Mouse (Mus musculus) C2C12 (cell line): Measurements from ENCODE around the gene Zfp982. TPM values are rescaled to one million over a fixed set of nuclear protein-coding genes. Genes with fewer than 3 reads are reported as not detected.
"Not testable (repeated sequence)": the region's sequence is repeated elsewhere in the genome, so short reads cannot be mapped to it uniquely, and the experiment has no call there.

Experiments
- H3K27me3 ChIP-seq: one replicate; pipeline ENCODE4 v1.6.1; 2011; ENCODE audit not compliant: control insufficient read depth, insufficient read depth, insufficient read length
- H3K36me3 ChIP-seq: one replicate; pipeline ENCODE4 v1.6.1; 2011; ENCODE audit not compliant: control insufficient read depth, insufficient read depth
- H3K4me3 ChIP-seq: one replicate; pipeline ENCODE4 v1.5.1; 2011; ENCODE audit warnings: mild to moderate bottlenecking, control low read depth; ENCODE audit not compliant: poor library complexity, insufficient read depth, severe bottlenecking
- H3K79me2 ChIP-seq: one replicate; pipeline ENCODE4 v1.6.1; 2011; ENCODE audit not compliant: control insufficient read depth, insufficient read depth
- H3K79me3 ChIP-seq: one replicate; pipeline ENCODE4 v1.6.1; 2011; ENCODE audit warnings: low read depth, control low read depth
- H3ac ChIP-seq: one replicate; pipeline ENCODE3; 2011; ENCODE audit warnings: low read depth; ENCODE audit not compliant: control insufficient read depth, insufficient read length
- CEBPB ChIP-seq: IDR thresholded peaks from one replicate; pipeline ENCODE4 v1.6.1; 2011; ENCODE audit warnings: low read depth, mild to moderate bottlenecking, control low read depth, moderate library complexity
- CTCF ChIP-seq: IDR thresholded peaks from one replicate; pipeline ENCODE4 v1.5.1; 2011; ENCODE audit not compliant: control insufficient read depth, insufficient read depth, insufficient read length
- FOSL1 ChIP-seq: IDR thresholded peaks from one replicate; pipeline ENCODE4 v1.8.0; 2011; ENCODE audit warnings: mild to moderate bottlenecking, low read length; ENCODE audit not compliant: poor library complexity, insufficient read depth, severe bottlenecking
- MAX ChIP-seq: IDR thresholded peaks from one replicate; pipeline ENCODE4 v1.6.1; 2011; ENCODE audit warnings: mild to moderate bottlenecking, control low read depth
- MYOD1 ChIP-seq: IDR thresholded peaks from one replicate; pipeline ENCODE4 v1.6.1; 2011; ENCODE audit warnings: low read depth; ENCODE audit not compliant: control insufficient read depth, insufficient read length
- MYOG ChIP-seq: IDR thresholded peaks from one replicate; pipeline ENCODE4 v1.6.1; 2011; ENCODE audit not compliant: control insufficient read depth, insufficient read length; ENCODE audit errors: extremely low read depth
- USF1 ChIP-seq: IDR thresholded peaks from one replicate; pipeline ENCODE4 v1.6.1; 2011; ENCODE audit warnings: low read depth, mild to moderate bottlenecking, control low read depth, moderate library complexity
- polyA plus RNA-seq: library from polyadenylated mRNA; unstranded; fragments of >200 nt; fragmentation: generic; extraction: Trizol; gene quantifications from one replicate; pipeline ENCODE4 v1.2.1, GENCODE M21; 2012; ENCODE audit warnings: missing spikeins

Zfp982 gene
- polyA plus RNA-seq, 1 experiment, result 0.04 TPM

- TF ChIP-seq CEBPB, result no peak
- TF ChIP-seq MYOD1, result no peak
- TF ChIP-seq USF1, result no peak
- TF ChIP-seq FOSL1, result no peak
- TF ChIP-seq MYOG, result no peak
- no peak for TF ChIP-seq CTCF
- Histone ChIP-seq H3K4me3 (no peak overlapping the region), H3ac (no peak overlapping the region), H3K27me3 (no peaks in the 10 kb centered on the region), H3K79me2 (no peaks in the 10 kb centered on the region), H3K36me3 (no peaks in the 10 kb centered on the region), H3K79me3 (no peaks in the 10 kb centered on the region)
Measured at GRCm38 (mm10) chr4:147509174-147509573, 17.0 kb downstream of the Zfp982 start.

- H3K79me2 ChIP-seq, result no peaks in the 10 kb centered on the region
- no peaks in the 10 kb centered on the region for H3K27me3 ChIP-seq
- no peak overlapping the region for H3K4me3 ChIP-seq
- H3K36me3 ChIP-seq, result no peaks in the 10 kb centered on the region
- no peaks in the 10 kb centered on the region for H3K79me3 ChIP-seq
- no peak overlapping the region for H3ac ChIP-seq
- TF ChIP-seq CEBPB (no peak), FOSL1 (no peak), CTCF (no peak)
Measured at GRCm38 (mm10) chr4:147518981-147519380, 26.8 kb downstream of the Zfp982 start.

DNA sequence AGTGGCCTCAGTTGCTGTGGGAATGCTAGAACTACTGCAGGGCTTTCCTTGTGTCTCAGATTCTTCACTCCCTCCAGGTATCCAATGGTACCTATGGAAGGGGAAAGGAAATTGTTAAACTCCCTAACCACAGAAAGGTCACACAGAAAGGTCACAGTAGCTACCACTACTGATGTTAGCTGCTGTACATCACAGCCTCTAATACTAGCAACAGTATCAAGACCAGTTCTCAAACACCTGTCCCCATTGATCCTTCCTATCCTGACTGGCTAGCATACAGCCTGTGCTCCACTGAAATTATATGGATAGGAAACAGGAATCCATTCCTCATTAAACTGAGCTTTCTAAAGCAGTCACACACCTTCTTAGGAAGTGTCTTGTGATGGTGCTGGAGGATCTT is 27.9 kb downstream of the Zfp982 start:
- TF ChIP-seq FOSL1 (no peak), MYOG (no peak), USF1 (no peak), CTCF (no peak), MAX (no peak), CEBPB (no peak), MYOD1 (no peak)
- no peak overlapping the region for H3K4me3 ChIP-seq
- no peaks in the 10 kb centered on the region for H3K79me3 ChIP-seq
- H3K27me3 ChIP-seq, result no peaks in the 10 kb centered on the region
- no peaks in the 10 kb centered on the region for H3K79me2 ChIP-seq
- no peaks in the 10 kb centered on the region for H3K36me3 ChIP-seq
- no peak overlapping the region for H3ac ChIP-seq

GRCm38 (mm10) chr4:147525125-147525524 is 32.9 kb downstream of the Zfp982 start:
- Histone ChIP-seq H3K36me3 (no peaks in the 10 kb centered on the region), H3K79me2 (no peaks in the 10 kb centered on the region), H3K79me3 (no peaks in the 10 kb centered on the region), H3K4me3 (no peak overlapping the region), H3ac (no peak overlapping the region), H3K27me3 (no peaks in the 10 kb centered on the region)
- TF ChIP-seq MAX (no peak), MYOD1 (no peak), USF1 (no peak), CEBPB (no peak), CTCF (no peak), FOSL1 (no peak), MYOG (no peak)

DNA sequence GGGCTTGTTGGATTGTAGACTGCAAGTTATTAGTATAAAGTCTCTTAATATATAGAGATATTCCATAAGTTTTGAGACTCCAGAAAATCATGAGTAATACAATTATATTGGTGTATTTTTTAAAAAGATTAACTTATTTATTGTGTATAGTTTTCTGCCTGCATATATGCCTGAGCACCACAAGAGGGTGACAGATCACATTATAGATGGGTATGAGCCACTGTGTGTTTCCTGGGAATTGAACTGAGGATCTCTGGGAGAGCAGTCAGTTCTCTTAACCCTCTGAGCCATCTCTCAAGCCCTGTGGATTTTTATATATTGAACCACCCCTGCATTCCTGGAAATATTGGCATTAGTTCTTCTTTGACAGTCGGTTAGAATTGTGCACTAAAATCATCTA is 38.1 kb downstream of the Zfp982 start:
- Histone ChIP-seq H3K4me3 (no peak overlapping the region), H3ac (no peak overlapping the region)
- TF ChIP-seq CTCF (no peak), MAX (no peak), MYOG (no peak), USF1 (no peak), MYOD1 (no peak), CEBPB (no peak), FOSL1 (no peak)

DNA sequence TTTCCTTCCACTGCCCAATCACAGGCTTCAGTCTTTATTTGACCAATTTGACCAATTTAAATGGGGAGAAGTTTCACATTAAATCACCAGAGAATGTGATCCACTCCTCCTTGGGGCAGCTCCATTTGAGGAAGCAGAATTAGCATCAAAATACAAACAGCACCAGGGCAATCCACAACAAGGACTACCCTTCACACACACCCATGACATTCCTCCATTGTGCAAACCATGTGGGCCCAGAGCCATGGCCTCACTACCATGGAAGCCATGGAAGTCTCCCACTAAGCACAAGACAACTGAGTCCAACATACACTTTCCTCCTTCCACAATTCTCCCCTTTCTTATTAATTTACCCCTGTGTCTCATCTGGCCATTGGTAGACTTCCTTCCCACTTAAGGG is 43.7 kb downstream of the Zfp982 start:
- not testable (repeated sequence) for H3K27me3 ChIP-seq, H3ac ChIP-seq, H3K79me3 ChIP-seq, H3K4me3 ChIP-seq, H3K79me2 ChIP-seq, H3K36me3 ChIP-seq

More for the DNA sequence above, 38.1 kb downstream of the Zfp982 start:
- Histone ChIP-seq H3K79me3 (no peaks in the 10 kb centered on the region), H3K36me3 (no peaks in the 10 kb centered on the region), H3K79me2 (no peaks in the 10 kb centered on the region), H3K27me3 (no peaks in the 10 kb centered on the region)

GRCm38 (mm10) chr4:147537702-147538101 is 45.5 kb downstream of the Zfp982 start:
- no peaks in the 10 kb centered on the region for H3K79me3 ChIP-seq
- TF ChIP-seq USF1 (no peak), MYOD1 (no peak), CEBPB (no peak), FOSL1 (no peak), MAX (no peak), CTCF (no peak), MYOG (no peak)

GRCm38 (mm10) chr4:147539918-147540317 is 47.7 kb downstream of the Zfp982 start, which contains the start of gene Gm16503:
Gm16503 (plus strand) TSS chr4:147540218.
- not testable (repeated sequence) for H3K79me3 ChIP-seq, H3K4me3 ChIP-seq, H3K79me2 ChIP-seq, H3ac ChIP-seq, H3K27me3 ChIP-seq, H3K36me3 ChIP-seq

More at GRCm38 (mm10) chr4:147537702-147538101, 45.5 kb downstream of the Zfp982 start:
- H3K36me3 ChIP-seq, result no peaks in the 10 kb centered on the region
- no peaks in the 10 kb centered on the region for H3K79me2 ChIP-seq
- H3K27me3 ChIP-seq, result no peaks in the 10 kb centered on the region
- H3K4me3 ChIP-seq, result no peak overlapping the region
- H3ac ChIP-seq, result no peak overlapping the region
